Mouse (Mus musculus) fibroblast of lung, adult 2 months (primary cell): Measurements from ENCODE around the gene Mmp27.

Experiments used
- DNase-seq: peaks from one replicate; pipeline ENCODE4 v3.0.0-alpha.2; 2011; ENCODE audit warnings: low read depth

Mmp27 gene

DNA sequence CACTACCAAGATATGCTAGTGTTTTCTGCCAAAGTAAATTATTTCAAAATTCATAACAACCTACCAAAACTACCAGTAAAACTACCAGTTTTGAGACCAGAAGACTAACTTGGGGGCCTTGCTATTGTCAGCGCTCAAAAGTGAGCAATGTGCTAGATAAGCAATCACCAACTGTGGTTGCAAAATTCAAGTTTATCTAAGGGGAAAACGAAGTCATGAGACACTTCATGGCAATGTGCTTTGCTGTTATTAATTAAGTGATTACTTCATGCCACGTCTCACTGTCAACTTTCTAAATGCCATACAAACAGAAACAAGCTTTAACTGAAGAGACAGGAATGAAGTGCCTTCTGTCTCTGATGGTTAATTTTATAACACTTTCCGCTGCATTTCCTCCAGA lies at the start of gene Mmp27:
Gene Mmp27 (plus strand): TSS at position 235 of the 400 bp plus-strand sequence.
- DNase-seq = no peak

DNA sequence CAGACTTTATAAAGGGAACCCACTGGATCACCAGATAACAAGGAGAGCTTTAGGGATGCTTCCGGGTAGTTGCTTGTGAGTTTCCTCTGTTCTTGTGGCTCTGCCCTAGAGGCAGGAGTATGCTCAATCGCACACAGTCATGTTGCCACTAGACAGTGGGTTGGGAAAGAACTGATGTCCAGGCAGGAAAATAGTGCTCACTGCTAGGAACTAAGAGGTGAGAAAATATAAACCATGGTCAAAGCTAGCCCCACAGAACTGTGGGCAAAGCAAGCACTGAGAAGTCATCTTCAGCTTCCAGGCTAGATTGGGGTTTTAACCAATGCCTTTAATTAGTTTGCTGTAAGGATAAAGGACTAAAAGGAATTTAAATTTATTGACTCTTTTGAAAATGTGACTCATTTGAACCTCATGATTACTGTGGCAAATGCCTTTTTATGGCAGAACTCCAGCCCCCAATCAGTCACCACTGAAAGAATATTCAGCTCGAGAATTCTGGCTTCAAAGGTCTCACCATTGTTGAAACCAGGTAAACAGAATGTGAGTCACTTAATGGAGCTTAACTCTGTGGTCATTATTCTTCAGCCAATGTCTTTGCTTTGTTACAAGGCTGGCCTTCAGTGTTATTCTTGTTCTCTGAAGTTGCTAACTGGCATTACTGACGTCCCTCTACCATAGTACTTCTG lies 44.8 kb upstream of the Mmp27 start:
- peak; percentile 24 for DNase-seq

GRCm38 (mm10) chr9:7542763-7543162 lies 28.4 kb upstream of the Mmp27 start:
- no peak for DNase-seq

- no peak for DNase-seq
Observed at GRCm38 (mm10) chr9:7544923-7545457, 26.2 kb upstream of the Mmp27 start.

GRCm38 (mm10) chr9:7545471-7545870 lies 25.7 kb upstream of the Mmp27 start:
- peak; percentile 44 for DNase-seq

DNA sequence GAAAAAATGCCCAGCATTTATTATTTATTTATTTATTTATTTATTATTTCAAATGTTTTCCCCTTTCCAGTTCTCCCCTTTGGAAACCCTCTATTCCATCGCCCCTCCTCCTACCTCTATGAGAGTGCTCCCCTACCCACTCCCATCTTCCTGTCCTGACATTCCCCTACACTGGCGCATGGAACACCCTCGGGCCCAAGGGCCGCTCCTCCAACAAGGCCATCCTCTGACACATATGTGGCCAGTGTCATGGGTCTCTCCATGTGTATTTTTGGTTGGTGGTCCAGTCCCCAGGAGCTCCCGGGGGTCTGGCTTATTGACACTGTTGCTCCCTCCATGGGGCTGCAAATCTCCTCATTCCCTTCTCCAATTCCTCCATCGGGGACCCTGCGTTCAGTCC lies 25.3 kb upstream of the Mmp27 start:
- DNase-seq = no peak

- no peak for DNase-seq
Observed at GRCm38 (mm10) chr9:7551943-7552342, 19.3 kb upstream of the Mmp27 start.

GRCm38 (mm10) chr9:7553536-7553935 lies 17.7 kb upstream of the Mmp27 start:
- DNase-seq = no peak

DNA sequence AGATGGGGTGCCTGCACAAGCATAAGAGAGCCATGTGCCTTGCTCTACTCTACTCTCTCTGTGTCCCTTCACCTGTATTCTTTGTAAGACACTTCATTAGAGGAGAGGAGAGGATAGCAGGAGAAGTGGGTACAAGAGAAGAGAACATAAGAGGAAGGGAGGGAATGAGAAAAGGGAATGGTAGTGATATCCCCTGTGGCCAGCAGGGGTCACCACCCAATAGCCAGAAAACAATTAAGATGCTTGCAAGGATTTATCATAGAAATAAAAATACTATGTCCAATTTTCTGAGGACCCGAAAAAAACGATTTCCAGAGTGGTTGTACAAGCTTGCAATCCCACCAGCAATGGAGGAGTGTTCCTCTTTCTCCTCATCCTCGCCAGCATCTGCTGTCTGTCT lies 16.8 kb upstream of the Mmp27 start:
- DNase-seq = no peak

- DNase-seq = no peak
Observed at GRCm38 (mm10) chr9:7558221-7559017, 12.8 kb upstream of the Mmp27 start, which contains the start of gene Mmp8. Gene Mmp8, plus strand, starts transcription at chr9:7558456.

- no peak for DNase-seq
Observed at GRCm38 (mm10) chr9:7560026-7560425, 11.2 kb upstream of the Mmp27 start.

GRCm38 (mm10) chr9:7567376-7567775 lies 3.8 kb upstream of the Mmp27 start:
- no peak for DNase-seq

- no peak for DNase-seq
Observed at GRCm38 (mm10) chr9:7567923-7568322, 3.3 kb upstream of the Mmp27 start.

GRCm38 (mm10) chr9:7570485-7570884 lies 711 bp upstream of the Mmp27 start:
- no peak for DNase-seq

DNA sequence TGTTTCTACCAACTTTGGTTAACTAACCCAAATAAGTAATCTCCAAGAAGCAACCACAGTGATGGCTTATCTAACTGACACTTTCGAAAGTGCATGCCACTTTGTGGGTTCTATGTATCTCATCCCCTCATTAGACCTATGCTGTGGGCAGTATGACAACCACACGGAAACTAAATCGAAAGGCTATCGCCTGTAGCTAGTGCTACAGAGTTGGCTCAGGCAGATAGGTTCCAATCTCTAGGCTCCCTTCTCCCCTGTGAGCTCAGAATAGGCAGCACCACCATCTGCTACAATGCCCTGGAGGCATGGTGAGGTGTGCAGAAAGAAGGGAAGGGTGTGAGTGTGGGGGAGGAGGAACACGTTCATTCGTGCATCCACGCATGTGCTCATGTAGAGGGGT lies 992 bp downstream of the Mmp27 start:
- no peak for DNase-seq

- DNase-seq = peak; percentile 67
Observed at GRCm38 (mm10) chr9:7572663-7573308, 1.6 kb downstream of the Mmp27 start.

GRCm38 (mm10) chr9:7575526-7575925 lies 4.3 kb downstream of the Mmp27 start:
- DNase-seq = no peak

- no peak for DNase-seq
Observed at GRCm38 (mm10) chr9:7577371-7577770, 6.2 kb downstream of the Mmp27 start.

DNA sequence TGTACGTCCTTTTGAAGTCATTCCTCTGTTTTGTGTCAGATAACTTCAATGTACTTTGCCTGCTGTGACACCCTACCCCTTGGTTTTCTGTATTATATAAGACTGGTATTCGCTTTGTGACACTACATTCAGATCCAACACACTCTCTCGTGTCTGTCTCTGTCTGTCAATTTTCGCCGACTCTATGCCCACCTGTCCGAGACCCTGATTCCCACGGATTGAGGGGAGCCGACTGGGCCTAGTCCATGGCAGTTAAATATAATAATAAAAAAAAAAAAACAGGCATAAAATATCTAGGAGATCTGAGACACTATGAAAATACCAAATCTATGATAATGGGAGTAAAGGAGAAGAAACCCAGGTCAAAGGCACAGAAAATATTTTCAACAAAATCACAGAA lies 18.9 kb downstream of the Mmp27 start:
- DNase-seq = no peak

DNA sequence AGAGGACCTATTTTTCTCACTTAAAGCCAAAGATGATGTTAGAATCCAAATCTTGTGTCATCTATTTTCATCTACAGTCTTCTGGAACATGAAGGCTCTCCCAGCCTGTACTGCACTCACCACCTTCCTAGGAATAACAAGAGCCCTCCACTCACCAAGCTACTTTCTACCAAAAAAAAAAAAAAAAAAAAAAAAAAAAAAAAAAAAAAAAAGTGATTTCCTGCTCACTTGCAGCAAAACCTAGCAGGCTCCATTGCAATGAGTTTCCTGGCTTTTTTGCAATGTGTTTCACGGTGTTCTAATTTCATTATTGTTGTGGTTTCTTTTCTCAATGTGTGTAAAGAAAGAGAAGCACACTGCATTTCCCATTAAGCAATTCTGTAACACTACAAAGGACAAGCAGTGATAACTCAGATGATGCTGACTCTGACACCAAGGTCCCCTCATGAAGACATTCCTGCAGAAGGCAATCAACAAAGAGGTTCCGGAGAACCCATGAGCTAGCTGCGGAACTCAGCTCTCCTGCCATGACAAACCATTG lies 22.1 kb downstream of the Mmp27 start:
- no peak for DNase-seq

GRCm38 (mm10) chr9:7594816-7595540 lies 23.8 kb downstream of the Mmp27 start:
- peak; percentile 82 for DNase-seq
